In genomic region chr10:86730823-86731499, GRCm38 (mm10) we compare ENCODE assay signal across 8 mouse cellular contexts. TPM values are rescaled to one million over a fixed set of nuclear protein-coding genes. Genes with fewer than 3 reads are reported as not detected.
DNase-seq lines count a peak whose midpoint lies in the region; ATAC-seq lines count a peak whose summit lies in the region.

No protein-coding gene starts in this region.

- DNase-seq in ES-CJ7 (ENCODE audit: low read depth, low spot score) = peak; percentile 94
- DNase-seq in heart, postnatal 10 days = peak; percentile 86 to 92
- DNase-seq in kidney, postnatal 4 days = peak; percentile 92 to 93
- peak; percentile 68 for DNase-seq in telencephalon, adult 2 months (ENCODE audit: low read depth, low spot score)

- no peaks in the 10 kb centered on the region for H3K27me3 ChIP-seq in forebrain, embryonic 13.5 days
- no peaks in the 10 kb centered on the region for H3K27me3 ChIP-seq in liver, embryonic 16.5 days (ENCODE audit: control insufficient read depth, insufficient read depth, low read depth, low read length)
- peaks cover 6% of the 10 kb centered on the region; the same call in 1 of the 2 replicates for H3K27me3 ChIP-seq in neural tube, embryonic 13.5 days

- WGBS in forebrain, embryonic 13.5 days = 14% methylated on average over 22 of the region's 22 CpGs
- WGBS in liver, embryonic 16.5 days (ENCODE audit: insufficient replicate concordance) = 6% methylated on average over 22 of the region's 22 CpGs
- WGBS in neural tube, embryonic 13.5 days = 8% methylated on average over 22 of the region's 22 CpGs

- H3K9ac ChIP-seq in forebrain, embryonic 13.5 days = peak overlapping the region; percentile 61
- peak overlapping the region; percentile 44; the same call in 1 of the 2 replicates for H3K9ac ChIP-seq in liver, embryonic 16.5 days (ENCODE audit: low read depth, low read length)
- peak overlapping the region; percentile 64 for H3K9ac ChIP-seq in neural tube, embryonic 13.5 days

- ATAC-seq in cerebellum, adult (ENCODE audit: insufficient number of reproducible peaks, low FRiP score, low TSS enrichment) = peak; percentile 73
- peak; percentile 61 for ATAC-seq in forebrain, embryonic 13.5 days
- ATAC-seq in liver, embryonic 16.5 days (ENCODE audit: low read depth) = no peak
- ATAC-seq in neural tube, embryonic 13.5 days (ENCODE audit: low read depth) = no peak

- intact Hi-C loops in heart, postnatal 10 days (cut with DNase I) = loop anchor here (1.0 to 5.0 kb wide), 3 partner anchors 25 to 259 kb away; no protein-coding TSS in a partner anchor

- no peaks in the 10 kb centered on the region for H3K36me3 ChIP-seq in forebrain, embryonic 13.5 days (ENCODE audit: poor library complexity, severe bottlenecking)
- H3K36me3 ChIP-seq in liver, embryonic 16.5 days (ENCODE audit: control insufficient read depth, insufficient read depth) = no peaks in the 10 kb centered on the region
- no peaks in the 10 kb centered on the region for H3K36me3 ChIP-seq in neural tube, embryonic 13.5 days

- H3K27ac ChIP-seq in forebrain, embryonic 13.5 days = no peak overlapping the region
- no peak overlapping the region for H3K27ac ChIP-seq in liver, embryonic 16.5 days (ENCODE audit: low read length)
- no peak overlapping the region for H3K27ac ChIP-seq in neural tube, embryonic 13.5 days (replicated peaks)

- no peaks in the 10 kb centered on the region for H3K9me3 ChIP-seq in forebrain, embryonic 13.5 days (replicated peaks)
- no peaks in the 10 kb centered on the region for H3K9me3 ChIP-seq in liver, embryonic 16.5 days (replicated peaks; ENCODE audit: control insufficient read depth, low read length)
- no peaks in the 10 kb centered on the region for H3K9me3 ChIP-seq in neural tube, embryonic 13.5 days

- H3K4me2 ChIP-seq in forebrain, embryonic 13.5 days = peak overlapping the region; percentile 66
- peak overlapping the region; percentile 55 for H3K4me2 ChIP-seq in liver, embryonic 16.5 days (ENCODE audit: low read depth, low read length)
- H3K4me2 ChIP-seq in neural tube, embryonic 13.5 days = peak overlapping the region; percentile 61

- H3K4me1 ChIP-seq in forebrain, embryonic 13.5 days = peaks cover 9% of the 10 kb centered on the region
- H3K4me1 ChIP-seq in liver, embryonic 16.5 days (ENCODE audit: control insufficient read depth, low read depth, low read length) = no peaks in the 10 kb centered on the region
- peaks cover 14% of the 10 kb centered on the region for H3K4me1 ChIP-seq in neural tube, embryonic 13.5 days (replicated peaks)

- H3K4me3 ChIP-seq in forebrain, embryonic 13.5 days = peak overlapping the region; percentile 49
- H3K4me3 ChIP-seq in liver, embryonic 16.5 days (ENCODE audit: low read depth, low read length) = peak overlapping the region; percentile 43
- H3K4me3 ChIP-seq in neural tube, embryonic 13.5 days = peak overlapping the region; percentile 44

RNA-seq across cellular contexts. Expression of gene Ttc41, which starts 25.4 kb away (rescaled TPM):
- polyA plus RNA-seq in forebrain, embryonic 13.5 days (2015; fragmentation: Nextera tagmentation; extraction: Ambion mirVana) = 1.3 and 1.7 TPM in 2 replicates
- 1 to 10 TPM; 1.3 to 1.8 TPM for total RNA-seq in heart, postnatal 10 days (2021)
- 0.32 and 0.42 TPM in 2 replicates for polyA plus RNA-seq in liver, embryonic 16.5 days (2015; fragmentation: Nextera tagmentation; extraction: Ambion mirVana)
- polyA plus RNA-seq in neural tube, embryonic 13.5 days (2015; fragmentation: Nextera tagmentation; extraction: Ambion mirVana) = 2.4 and 2.8 TPM in 2 replicates

RNA-seq across cellular contexts. Expression of gene Hsp90b1, which starts 25.7 kb away (rescaled TPM):
- 341 and 372 TPM in 2 replicates for polyA plus RNA-seq in forebrain, embryonic 13.5 days (2015; fragmentation: Nextera tagmentation; extraction: Ambion mirVana)
- total RNA-seq in heart, postnatal 10 days (2021) = 100 to 1,000 TPM; 245 to 313 TPM
- polyA plus RNA-seq in liver, embryonic 16.5 days (2015; fragmentation: Nextera tagmentation; extraction: Ambion mirVana) = 301 and 321 TPM in 2 replicates
- polyA plus RNA-seq in neural tube, embryonic 13.5 days (2015; fragmentation: Nextera tagmentation; extraction: Ambion mirVana) = 363 and 418 TPM in 2 replicates

RNA-seq across cellular contexts. Expression of gene Gm49358, which starts 32.8 kb away (rescaled TPM):
- not detected in 2 replicates for polyA plus RNA-seq in forebrain, embryonic 13.5 days (2015; fragmentation: Nextera tagmentation; extraction: Ambion mirVana)
- total RNA-seq in heart, postnatal 10 days (2021) = 10 to 100 TPM; 11.8 to 16.2 TPM
- polyA plus RNA-seq in liver, embryonic 16.5 days (2015; fragmentation: Nextera tagmentation; extraction: Ambion mirVana) = not detected in 2 replicates
- polyA plus RNA-seq in neural tube, embryonic 13.5 days (2015; fragmentation: Nextera tagmentation; extraction: Ambion mirVana) = not detected in 2 replicates

RNA-seq across cellular contexts. Expression of gene Nt5dc3, which starts 47.8 kb away (rescaled TPM):
- polyA plus RNA-seq in forebrain, embryonic 13.5 days (2015; fragmentation: Nextera tagmentation; extraction: Ambion mirVana) = 3.5 and 4.3 TPM in 2 replicates
- 10 to 100 TPM; 37.4 to 41.9 TPM for total RNA-seq in heart, postnatal 10 days (2021)
- 0.21 and 0.25 TPM in 2 replicates for polyA plus RNA-seq in liver, embryonic 16.5 days (2015; fragmentation: Nextera tagmentation; extraction: Ambion mirVana)
- polyA plus RNA-seq in neural tube, embryonic 13.5 days (2015; fragmentation: Nextera tagmentation; extraction: Ambion mirVana) = 7.3 and 7.7 TPM in 2 replicates

Comparison
In these comparisons a context has a peak if more than half of its experiments do, and no peak if none do; other contexts are left out.
1. ATAC-seq: peak in cerebellum, adult (single experiment) and forebrain, embryonic 13.5 days (single experiment); none in liver, embryonic 16.5 days (single experiment) and neural tube, embryonic 13.5 days (single experiment).
2. Peak in every context shown above with its lines, with median percentiles within 50 percentile points of each other: DNase-seq, H3K4me2 ChIP-seq, H3K4me3 ChIP-seq and H3K9ac ChIP-seq.